Mouse (Mus musculus) midbrain, embryonic 15.5 days (tissue): ENCODE results near the gene Olfr456. TPM values are rescaled to one million over a fixed set of nuclear protein-coding genes. Genes with fewer than 3 reads are reported as not detected.

Experiments used
- polyA plus RNA-seq: library from polyadenylated mRNA; unstranded; fragments of >200 nt; fragmentation: Nextera tagmentation; extraction: Ambion mirVana; gene quantifications from 2 replicates; pipeline ENCODE4 v1.2.1, GENCODE M21; 2015

Olfr456 gene
- polyA plus RNA-seq, 1 experiment from 2014 or later: not detected

Other genes with a start within 250 kb of the Olfr456 start
- 8.7 and 10.1 TPM in 2 replicates for gene Gstk1, start 241.3 kb downstream of the Olfr456 start, polyA plus RNA-seq
- gene Tmem139, start 225.2 kb downstream of the Olfr456 start, polyA plus RNA-seq: not detected in 2 replicates
- 45.9 and 47.7 TPM in 2 replicates for gene Casp2, start 222.2 kb downstream of the Olfr456 start, polyA plus RNA-seq
- gene Clcn1, start 200.5 kb downstream of the Olfr456 start, polyA plus RNA-seq: 1.7 and 2.6 TPM in 2 replicates
- gene Fam131b, start 162.6 kb downstream of the Olfr456 start, polyA plus RNA-seq: 7.4 and 8.0 TPM in 2 replicates
- gene Zyx, start 137.6 kb downstream of the Olfr456 start, polyA plus RNA-seq: 54.9 and 56.0 TPM in 2 replicates
- gene Epha1, start 113.9 kb downstream of the Olfr456 start, polyA plus RNA-seq: 0.37 and 0.43 TPM in 2 replicates
- gene Tas2r143, start 87.0 kb downstream of the Olfr456 start, polyA plus RNA-seq: not detected in 2 replicates
- not detected in 2 replicates for gene Tas2r135, start 81.8 kb downstream of the Olfr456 start, polyA plus RNA-seq
- not detected in 2 replicates for gene Tas2r126, start 52.7 kb downstream of the Olfr456 start, polyA plus RNA-seq
- gene Olfr458, start 22.0 kb downstream of the Olfr456 start, polyA plus RNA-seq: not detected in 2 replicates
- gene Olfr457, start 10.9 kb downstream of the Olfr456 start, polyA plus RNA-seq: not detected in 2 replicates
- not detected in 2 replicates for gene Olfr455, start 60.4 kb upstream of the Olfr456 start, polyA plus RNA-seq
- gene Tcaf3, start 110.5 kb upstream of the Olfr456 start, polyA plus RNA-seq: 0.05 TPM in 1 of 2 replicates, not detected in the other
- 1.4 and 1.6 TPM in 2 replicates for gene Tcaf2, start 158.0 kb upstream of the Olfr456 start, polyA plus RNA-seq
- 237 and 249 TPM in 2 replicates for gene Tcaf1, start 222.9 kb upstream of the Olfr456 start, polyA plus RNA-seq